Mouse (Mus musculus): ENCODE results near the gene Evl. TPM values are rescaled to one million over a fixed set of nuclear protein-coding genes. Genes with fewer than 3 reads are reported as not detected.

Evl gene
- total RNA-seq, 4 experiments from 2014 or later = 220 to 260 (median 242) TPM

- DNase-seq (ENCODE audit: low spot score in 2 of 2) = no peak
These were observed 91.7 kb downstream of the Evl start for GRCm38 (mm10) chr12:108646234-108646633.

- DNase-seq (ENCODE audit: low spot score in 2 of 2) = no peak
These were observed 93.3 kb downstream of the Evl start for GRCm38 (mm10) chr12:108647784-108648183.

GRCm38 (mm10) chr12:108651053-108651660 lies 96.6 kb downstream of the Evl start:
- DNase-seq (ENCODE audit: low spot score in 2 of 2) = peak in 1 of 2 experiments; percentile 36

- no peak for DNase-seq (ENCODE audit: low spot score in 2 of 2)
These were observed 99.1 kb downstream of the Evl start for GRCm38 (mm10) chr12:108653358-108654335.

GRCm38 (mm10) chr12:108657350-108657749 lies 102.8 kb downstream of the Evl start:
- DNase-seq (ENCODE audit: low spot score in 2 of 2) = no peak

GRCm38 (mm10) chr12:108668606-108669235 lies 114.2 kb downstream of the Evl start:
- no peak for DNase-seq (ENCODE audit: low spot score in 2 of 2)

GRCm38 (mm10) chr12:108671541-108671940 lies 117.0 kb downstream of the Evl start:
- DNase-seq (ENCODE audit: low spot score in 2 of 2) = no peak

GRCm38 (mm10) chr12:108672908-108673307 lies 118.4 kb downstream of the Evl start:
- no peak for DNase-seq (ENCODE audit: low spot score in 2 of 2)

GRCm38 (mm10) chr12:108673546-108673945 lies 119.0 kb downstream of the Evl start:
- DNase-seq (ENCODE audit: low spot score in 2 of 2) = no peak

GRCm38 (mm10) chr12:108674502-108674901 lies 120.0 kb downstream of the Evl start:
- peak in 1 of 2 experiments; percentile 68 for DNase-seq (ENCODE audit: low spot score in 2 of 2)

GRCm38 (mm10) chr12:108674916-108675315 lies 120.4 kb downstream of the Evl start:
- DNase-seq (ENCODE audit: low spot score in 2 of 2) = no peak

GRCm38 (mm10) chr12:108675614-108676401 lies 121.3 kb downstream of the Evl start:
- no peak for DNase-seq (ENCODE audit: low spot score in 2 of 2)

GRCm38 (mm10) chr12:108677116-108677515 lies 122.6 kb downstream of the Evl start:
- no peak for DNase-seq (ENCODE audit: low spot score in 2 of 2)

- DNase-seq (ENCODE audit: low spot score in 2 of 2) = no peak
These were observed 123.8 kb downstream of the Evl start for GRCm38 (mm10) chr12:108678366-108678765.

GRCm38 (mm10) chr12:108680861-108681260 lies 126.3 kb downstream of the Evl start:
- no peak for DNase-seq (ENCODE audit: low spot score in 2 of 2)

- DNase-seq (ENCODE audit: low spot score in 2 of 2) = no peak
These were observed 127.9 kb downstream of the Evl start for GRCm38 (mm10) chr12:108682240-108683023.

- no peak for DNase-seq (ENCODE audit: low spot score in 2 of 2)
These were observed 131.9 kb downstream of the Evl start for GRCm38 (mm10) chr12:108686463-108686862.

- no peak for DNase-seq (ENCODE audit: low spot score in 2 of 2)
These were observed 132.4 kb downstream of the Evl start for GRCm38 (mm10) chr12:108686926-108687325.

- DNase-seq (ENCODE audit: low spot score in 2 of 2) = no peak
These were observed 134.6 kb downstream of the Evl start for GRCm38 (mm10) chr12:108689167-108689566.

- no peak for DNase-seq (ENCODE audit: low spot score in 2 of 2)
These were observed 136.0 kb downstream of the Evl start for GRCm38 (mm10) chr12:108690529-108690928.
